Mouse (Mus musculus) C2C12 (cell line): ENCODE data around the gene Prpsap2.

Experiments
- CEBPB ChIP-seq: IDR thresholded peaks from one replicate; pipeline ENCODE4 v1.6.1; 2011; ENCODE audit warnings: low read depth, mild to moderate bottlenecking, control low read depth, moderate library complexity
- CTCF ChIP-seq: IDR thresholded peaks from one replicate; pipeline ENCODE4 v1.5.1; 2011; ENCODE audit not compliant: control insufficient read depth, insufficient read depth, insufficient read length
- USF1 ChIP-seq: IDR thresholded peaks from one replicate; pipeline ENCODE4 v1.6.1; 2011; ENCODE audit warnings: low read depth, mild to moderate bottlenecking, control low read depth, moderate library complexity

- TF ChIP-seq CEBPB (no peak), CTCF (no peak), USF1 (no peak)
Measured at GRCm38 (mm10) chr11:61744460-61744859, 17.4 kb downstream of the Prpsap2 start.
